Mouse (Mus musculus): Measurements from ENCODE around the gene Tmem82. TPM values are rescaled to one million over a fixed set of nuclear protein-coding genes. Genes with fewer than 3 reads are reported as not detected.

Tmem82 gene
- polyA plus RNA-seq, 1 experiment from 2014 or later = 3.6 TPM

GRCm38 (mm10) chr4:141653044-141653443, 34.6 kb upstream of the Tmem82 start:
- WGBS (ENCODE audit: insufficient replicate concordance) = 68% methylated on average over 8 of the region's 8 CpGs

GRCm38 (mm10) chr4:141651944-141652343, 33.5 kb upstream of the Tmem82 start:
- Histone ChIP-seq H3K27me3 (replicated peaks) (no peaks in the 10 kb centered on the region), H3K9ac (no peak overlapping the region), H3K9me3 (replicated peaks) (no peaks in the 10 kb centered on the region), H3K27ac (no peak overlapping the region), H3K36me3 (peaks cover 36% of the 10 kb centered on the region), H3K4me1 (peaks cover 14% of the 10 kb centered on the region), H3K4me2 (no peak overlapping the region), H3K4me3 (no peak overlapping the region)
- 86% methylated on average over 10 of the region's 10 CpGs for WGBS (ENCODE audit: insufficient replicate concordance)
- no peak for ATAC-seq

More at GRCm38 (mm10) chr4:141653044-141653443, 34.6 kb upstream of the Tmem82 start:
- Histone ChIP-seq H3K27ac (no peak overlapping the region), H3K4me2 (no peak overlapping the region), H3K9ac (no peak overlapping the region), H3K4me3 (no peak overlapping the region), H3K9me3 (replicated peaks) (no peaks in the 10 kb centered on the region), H3K36me3 (peaks cover 34% of the 10 kb centered on the region), H3K27me3 (replicated peaks) (no peaks in the 10 kb centered on the region), H3K4me1 (peaks cover 22% of the 10 kb centered on the region)
- ATAC-seq = no peak

GRCm38 (mm10) chr4:141651286-141651685, 32.9 kb upstream of the Tmem82 start:
- Histone ChIP-seq H3K9me3 (replicated peaks) (no peaks in the 10 kb centered on the region), H3K9ac (no peak overlapping the region), H3K4me3 (no peak overlapping the region), H3K27ac (no peak overlapping the region), H3K4me1 (peaks cover 7% of the 10 kb centered on the region), H3K36me3 (peaks cover 36% of the 10 kb centered on the region), H3K27me3 (replicated peaks) (no peaks in the 10 kb centered on the region), H3K4me2 (no peak overlapping the region)
- ATAC-seq = no peak
- WGBS (ENCODE audit: insufficient replicate concordance) = 83% methylated on average over 6 of the region's 6 CpGs

GRCm38 (mm10) chr4:141649244-141649643, 30.8 kb upstream of the Tmem82 start:
- Histone ChIP-seq H3K36me3 (peaks cover 36% of the 10 kb centered on the region), H3K27ac (no peak overlapping the region), H3K4me1 (no peaks in the 10 kb centered on the region), H3K4me2 (no peak overlapping the region), H3K9me3 (replicated peaks) (no peaks in the 10 kb centered on the region), H3K27me3 (replicated peaks) (no peaks in the 10 kb centered on the region), H3K4me3 (no peak overlapping the region), H3K9ac (no peak overlapping the region)
- ATAC-seq = no peak
- WGBS (ENCODE audit: insufficient replicate concordance) = 72% methylated on average over 6 of the region's 6 CpGs

- WGBS (ENCODE audit: insufficient replicate concordance) = 86% methylated on average over 5 of the region's 5 CpGs
- H3K4me3 ChIP-seq = no peak overlapping the region
- H3K27me3 ChIP-seq (replicated peaks) = no peaks in the 10 kb centered on the region
- no peak overlapping the region for H3K27ac ChIP-seq
- no peaks in the 10 kb centered on the region for H3K9me3 ChIP-seq (replicated peaks)
- H3K36me3 ChIP-seq = peaks cover 30% of the 10 kb centered on the region
- no peak overlapping the region for H3K4me2 ChIP-seq
- no peak overlapping the region for H3K9ac ChIP-seq
- ATAC-seq = no peak
- no peaks in the 10 kb centered on the region for H3K4me1 ChIP-seq
Observed at GRCm38 (mm10) chr4:141648262-141648661, 29.8 kb upstream of the Tmem82 start.

GRCm38 (mm10) chr4:141647187-141647586, 28.8 kb upstream of the Tmem82 start:
- 68% methylated on average over 3 of the region's 3 CpGs for WGBS (ENCODE audit: insufficient replicate concordance)

GRCm38 (mm10) chr4:141645988-141646387, 27.6 kb upstream of the Tmem82 start:
- no peak overlapping the region for H3K4me2 ChIP-seq
- 82% methylated on average over 8 of the region's 8 CpGs for WGBS (ENCODE audit: insufficient replicate concordance)
- ATAC-seq = no peak
- H3K27me3 ChIP-seq (replicated peaks) = no peaks in the 10 kb centered on the region
- H3K4me3 ChIP-seq = no peak overlapping the region
- no peaks in the 10 kb centered on the region for H3K4me1 ChIP-seq
- no peak overlapping the region for H3K27ac ChIP-seq
- no peaks in the 10 kb centered on the region for H3K9me3 ChIP-seq (replicated peaks)
- H3K36me3 ChIP-seq = peaks cover 34% of the 10 kb centered on the region
- no peak overlapping the region for H3K9ac ChIP-seq

More at GRCm38 (mm10) chr4:141647187-141647586, 28.8 kb upstream of the Tmem82 start:
- ATAC-seq = no peak
- Histone ChIP-seq H3K9ac (no peak overlapping the region), H3K27me3 (replicated peaks) (no peaks in the 10 kb centered on the region), H3K9me3 (replicated peaks) (no peaks in the 10 kb centered on the region), H3K4me1 (no peaks in the 10 kb centered on the region), H3K36me3 (peaks cover 32% of the 10 kb centered on the region), H3K27ac (no peak overlapping the region), H3K4me3 (no peak overlapping the region), H3K4me2 (no peak overlapping the region)

- H3K4me3 ChIP-seq = no peak overlapping the region
- ATAC-seq = no peak
- no peak overlapping the region for H3K27ac ChIP-seq
- H3K4me2 ChIP-seq = no peak overlapping the region
- no peak overlapping the region for H3K9ac ChIP-seq
- no peaks in the 10 kb centered on the region for H3K27me3 ChIP-seq (replicated peaks)
- 70% methylated on average over 7 of the region's 7 CpGs for WGBS (ENCODE audit: insufficient replicate concordance)
- H3K36me3 ChIP-seq = peaks cover 43% of the 10 kb centered on the region
- no peaks in the 10 kb centered on the region for H3K4me1 ChIP-seq
- H3K9me3 ChIP-seq (replicated peaks) = no peaks in the 10 kb centered on the region
Observed at GRCm38 (mm10) chr4:141643118-141643855, 24.9 kb upstream of the Tmem82 start.

GRCm38 (mm10) chr4:141641961-141642811, 23.8 kb upstream of the Tmem82 start:
- H3K9ac ChIP-seq = no peak overlapping the region

GRCm38 (mm10) chr4:141641353-141641771, 22.9 kb upstream of the Tmem82 start:
- Histone ChIP-seq H3K4me1 (no peaks in the 10 kb centered on the region), H3K36me3 (peaks cover 47% of the 10 kb centered on the region), H3K9me3 (replicated peaks) (no peaks in the 10 kb centered on the region), H3K4me2 (no peak overlapping the region), H3K9ac (no peak overlapping the region), H3K4me3 (no peak overlapping the region), H3K27ac (no peak overlapping the region), H3K27me3 (replicated peaks) (no peaks in the 10 kb centered on the region)
- WGBS (ENCODE audit: insufficient replicate concordance) = 83% methylated on average over 7 of the region's 7 CpGs
- ATAC-seq = no peak

More at GRCm38 (mm10) chr4:141641961-141642811, 23.8 kb upstream of the Tmem82 start:
- Histone ChIP-seq H3K36me3 (peaks cover 44% of the 10 kb centered on the region), H3K4me1 (no peaks in the 10 kb centered on the region), H3K9me3 (replicated peaks) (no peaks in the 10 kb centered on the region), H3K4me2 (no peak overlapping the region), H3K27ac (no peak overlapping the region), H3K4me3 (no peak overlapping the region), H3K27me3 (replicated peaks) (no peaks in the 10 kb centered on the region)
- 84% methylated on average over 25 of the region's 25 CpGs for WGBS (ENCODE audit: insufficient replicate concordance)
- ATAC-seq = no peak

GRCm38 (mm10) chr4:141639474-141639873, 21.0 kb upstream of the Tmem82 start:
- Histone ChIP-seq H3K4me3 (no peak overlapping the region), H3K4me1 (no peaks in the 10 kb centered on the region), H3K36me3 (peaks cover 47% of the 10 kb centered on the region), H3K27me3 (replicated peaks) (no peaks in the 10 kb centered on the region), H3K4me2 (no peak overlapping the region), H3K9ac (no peak overlapping the region), H3K27ac (no peak overlapping the region), H3K9me3 (replicated peaks) (no peaks in the 10 kb centered on the region)
- WGBS (ENCODE audit: insufficient replicate concordance) = 70% methylated on average over 11 of the region's 11 CpGs
- ATAC-seq = no peak

- Histone ChIP-seq H3K9ac (no peak overlapping the region), H3K27me3 (replicated peaks) (no peaks in the 10 kb centered on the region), H3K9me3 (replicated peaks) (no peaks in the 10 kb centered on the region), H3K27ac (no peak overlapping the region), H3K4me3 (no peak overlapping the region), H3K36me3 (peaks cover 58% of the 10 kb centered on the region), H3K4me1 (no peaks in the 10 kb centered on the region), H3K4me2 (no peak overlapping the region)
- ATAC-seq = no peak
- WGBS (ENCODE audit: insufficient replicate concordance) = 96% methylated on average over 5 of the region's 5 CpGs
Observed at GRCm38 (mm10) chr4:141636693-141637092, 18.3 kb upstream of the Tmem82 start.
